Mouse (Mus musculus) kidney, embryonic 16.5 days (tissue): ENCODE results near the gene Bex4. TPM values are rescaled to one million over a fixed set of nuclear protein-coding genes. Genes with fewer than 3 reads are reported as not detected.

ENCODE experiments used
- ATAC-seq: fragments of 200-750 bp; cut with Nextera tagmentation; 2 replicates; pipeline ENCODE4 v1.8.0; 2017; ENCODE audit warnings: moderate TSS enrichment; ENCODE audit not compliant: low FRiP score, low TSS enrichment
- H3K27ac ChIP-seq: fragments of 300-500 bp; sonication (generic); 2 replicates; pipeline ENCODE4 v1.5.1; 2014; ENCODE audit warnings: low read length
- H3K27me3 ChIP-seq: fragments of 300-500 bp; sonication (generic); 2 replicates; pipeline ENCODE4 v1.6.1; 2014; ENCODE audit warnings: low read length, control low read depth, mixed read lengths; ENCODE audit not compliant: insufficient read depth
- H3K36me3 ChIP-seq: fragments of 300-500 bp; sonication (generic); 2 replicates; pipeline ENCODE4 v1.6.1; 2014; ENCODE audit warnings: low read length, control low read depth, mixed read lengths; ENCODE audit not compliant: insufficient read depth
- H3K4me1 ChIP-seq: fragments of 300-500 bp; sonication (generic); 2 replicates; pipeline ENCODE4 v1.6.1; 2014; ENCODE audit warnings: low read length, control low read depth, mixed read lengths; ENCODE audit not compliant: insufficient read depth
- H3K4me2 ChIP-seq: fragments of 300-500 bp; sonication (generic); replicated peaks from 2 replicates; pipeline ENCODE4 v1.6.1; 2014; ENCODE audit warnings: low read depth, low read length
- H3K4me3 ChIP-seq: fragments of 300-500 bp; sonication (generic); 2 replicates; pipeline ENCODE4 v1.5.1; 2014; ENCODE audit warnings: mild to moderate bottlenecking, low read length
- H3K9ac ChIP-seq: fragments of 300-500 bp; sonication (generic); replicated peaks from 2 replicates; pipeline ENCODE4 v1.6.1; 2014; ENCODE audit warnings: low read length
- H3K9me3 ChIP-seq: fragments of 300-500 bp; sonication (generic); 2 replicates; pipeline ENCODE4 v1.6.1; 2016; ENCODE audit warnings: low read length, control low read depth
- WGBS: fragments of 180-500 bp; shearing (Covaris S2); extraction: QIAGEN DNeasy Blood & Tissue Kit; methylation state at CpG from one replicate; pipeline ENCODE4 v1.1.7; 2014; 5-methylcytosine and 5-hydroxymethylcytosine counted together
- microRNA-seq: library from miRNA; unstranded; fragments of <30 nt; microRNA quantifications from one replicate; pipeline ENCODE4, GENCODE M21; 2016
- polyA plus RNA-seq: library from polyadenylated mRNA; unstranded; fragments of >200 nt; fragmentation: Nextera tagmentation; extraction: Ambion mirVana; gene quantifications from 2 replicates; pipeline ENCODE4 v1.2.1, GENCODE M21; 2015

The Bex4 gene
- polyA plus RNA-seq, 1 experiment from 2014 or later: 56.4 TPM

DNA sequence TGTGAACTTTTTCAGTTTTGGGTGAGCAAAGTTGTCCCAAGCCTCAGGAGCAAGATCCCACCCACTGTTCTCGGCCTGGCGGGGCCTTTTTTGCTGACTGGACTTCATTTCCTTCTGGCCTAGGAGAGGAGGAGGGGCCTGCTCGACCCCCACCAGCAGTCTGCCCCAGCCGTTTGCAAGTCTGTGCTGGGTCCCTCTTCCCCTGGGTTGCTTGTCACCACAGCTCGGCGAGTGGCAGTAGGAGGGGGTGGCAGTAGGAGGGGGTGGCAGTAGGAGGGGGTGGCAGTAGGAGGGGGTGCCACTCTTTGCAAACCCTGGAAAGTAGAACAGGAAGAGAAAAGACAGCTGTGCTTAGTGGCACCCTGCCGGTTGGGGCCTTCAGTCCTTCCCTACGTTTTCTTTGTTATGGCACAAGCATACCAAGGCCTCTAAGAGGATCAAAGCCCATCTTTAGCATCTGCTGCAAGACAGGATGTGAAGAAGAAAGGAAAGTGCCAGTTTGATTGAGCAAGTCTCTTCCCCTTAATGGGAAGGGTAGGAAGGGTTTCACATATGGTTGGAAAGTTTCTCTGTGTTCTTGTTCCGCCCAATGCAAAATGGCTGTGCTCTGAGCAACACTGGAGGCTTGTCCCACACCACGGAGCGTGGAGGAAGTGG is 42.2 kb downstream of the Bex4 start:
- H3K27ac ChIP-seq: no peak overlapping the region
- no peak overlapping the region for H3K4me3 ChIP-seq
- no peaks in the 10 kb centered on the region for H3K9me3 ChIP-seq
- H3K4me1 ChIP-seq: no peaks in the 10 kb centered on the region
- no peaks in the 10 kb centered on the region for H3K36me3 ChIP-seq
- H3K27me3 ChIP-seq: peaks cover 21% of the 10 kb centered on the region; the same call in 1 of the 2 replicates
- 29% methylated on average over 11 of the region's 11 CpGs for WGBS
- H3K9ac ChIP-seq: no peak overlapping the region
- no peak overlapping the region for H3K4me2 ChIP-seq
- ATAC-seq: no peak

- Histone ChIP-seq H3K36me3 (no peaks in the 10 kb centered on the region), H3K4me3 (no peak overlapping the region), H3K9ac (no peak overlapping the region), H3K4me1 (no peaks in the 10 kb centered on the region), H3K4me2 (no peak overlapping the region), H3K27ac (no peak overlapping the region), H3K9me3 (no peaks in the 10 kb centered on the region), H3K27me3 (peaks cover 18% of the 10 kb centered on the region; the same call in 1 of the 2 replicates)
- ATAC-seq: no peak
- WGBS: 63% methylated on average over 1 of the region's 1 CpGs
These were observed 44.3 kb downstream of the Bex4 start for GRCm38 (mm10) chrX:136183107-136183506.

Small RNAs within 50 kb of the gene (microRNA-seq; reads per million reads assigned to microRNA genes)
- not detected for gene Mir6383

Other genes starting within 250 kb of the Bex4 start
- 80.6 and 94.3 TPM in 2 replicates for gene Arxes2, start 145.2 kb upstream of the Bex4 start, polyA plus RNA-seq
- gene Arxes1, start 105.6 kb upstream of the Bex4 start, polyA plus RNA-seq: 33.4 and 34.7 TPM in 2 replicates
- gene Bex2, start 70.8 kb upstream of the Bex4 start, polyA plus RNA-seq: 75.2 and 81.8 TPM in 2 replicates
- not detected in 2 replicates for gene Nxf3, start 53.7 kb upstream of the Bex4 start, polyA plus RNA-seq
- 159 and 170 TPM in 2 replicates for gene Tceal8, start 33.3 kb downstream of the Bex4 start, polyA plus RNA-seq
- 2.8 and 3.2 TPM in 2 replicates for gene Tceal5, start 64.9 kb downstream of the Bex4 start, polyA plus RNA-seq
- gene Tceal7, start 75.8 kb downstream of the Bex4 start, polyA plus RNA-seq: 5.2 and 6.1 TPM in 2 replicates
- gene Bex1, start 76.5 kb downstream of the Bex4 start, polyA plus RNA-seq: 75.7 and 81.3 TPM in 2 replicates
- 471 and 473 TPM in 2 replicates for gene Tceal9, start 106.1 kb downstream of the Bex4 start, polyA plus RNA-seq
- 441 and 452 TPM in 2 replicates for gene Bex3, start 131.3 kb downstream of the Bex4 start, polyA plus RNA-seq